Mouse (Mus musculus) heart, postnatal 36 days (tissue): Measurements from ENCODE around the gene Ankdd1a. TPM values are rescaled to one million over a fixed set of nuclear protein-coding genes. Genes with fewer than 3 reads are reported as not detected.

Experiments
- total RNA-seq, 2 experiments: library from RNA; stranded (reverse); gene quantifications; 2 replicates each; pipeline ENCODE4 v1.2.3; 2021

The Ankdd1a gene
- total RNA-seq, 2 experiments from 2014 or later, result not detected

Other genes starting within 250 kb of the Ankdd1a start
- gene Clpx, start 225.9 kb downstream of the Ankdd1a start, total RNA-seq, result 100 to 1,000 TPM; 127 to 134 TPM
- 10 to 100 TPM; 13.4 to 14.7 TPM for gene Pdcd7, start 174.1 kb downstream of the Ankdd1a start, total RNA-seq
- under 1 TPM in 1 of 2 experiments, not detected in 1; 0.25 TPM for gene Ubap1l, start 159.2 kb downstream of the Ankdd1a start, total RNA-seq
- gene Kbtbd13, start 128.5 kb downstream of the Ankdd1a start, total RNA-seq, result 1 to 10 TPM; 2.2 to 2.4 TPM
- gene Rasl12, start 121.7 kb downstream of the Ankdd1a start, total RNA-seq, result 1 to 10 TPM; 8.4 to 9.2 TPM
- gene Slc51b, start 97.2 kb downstream of the Ankdd1a start, total RNA-seq, result not detected
- 1 to 10 TPM; 7.1 to 7.5 TPM for gene Mtfmt, start 84.4 kb downstream of the Ankdd1a start, total RNA-seq
- gene Spg21, start 59.2 kb downstream of the Ankdd1a start, total RNA-seq, result 10 to 100 TPM; 11.3 to 16.0 TPM
- 10 to 100 TPM; 13.3 to 15.3 TPM for gene Plekho2, start 59.8 kb upstream of the Ankdd1a start, total RNA-seq
- under 1 TPM; 0.30 to 0.61 TPM for gene Pif1, start 67.0 kb upstream of the Ankdd1a start, total RNA-seq
- gene Rbpms2, start 109.5 kb upstream of the Ankdd1a start, total RNA-seq, result 10 to 100 TPM; 35.7 to 37.9 TPM
- gene Oaz2, start 147.8 kb upstream of the Ankdd1a start, total RNA-seq, result 100 to 1,000 TPM; 225 to 237 TPM